Mouse (Mus musculus): ENCODE data around the gene Gm11444.

DNA sequence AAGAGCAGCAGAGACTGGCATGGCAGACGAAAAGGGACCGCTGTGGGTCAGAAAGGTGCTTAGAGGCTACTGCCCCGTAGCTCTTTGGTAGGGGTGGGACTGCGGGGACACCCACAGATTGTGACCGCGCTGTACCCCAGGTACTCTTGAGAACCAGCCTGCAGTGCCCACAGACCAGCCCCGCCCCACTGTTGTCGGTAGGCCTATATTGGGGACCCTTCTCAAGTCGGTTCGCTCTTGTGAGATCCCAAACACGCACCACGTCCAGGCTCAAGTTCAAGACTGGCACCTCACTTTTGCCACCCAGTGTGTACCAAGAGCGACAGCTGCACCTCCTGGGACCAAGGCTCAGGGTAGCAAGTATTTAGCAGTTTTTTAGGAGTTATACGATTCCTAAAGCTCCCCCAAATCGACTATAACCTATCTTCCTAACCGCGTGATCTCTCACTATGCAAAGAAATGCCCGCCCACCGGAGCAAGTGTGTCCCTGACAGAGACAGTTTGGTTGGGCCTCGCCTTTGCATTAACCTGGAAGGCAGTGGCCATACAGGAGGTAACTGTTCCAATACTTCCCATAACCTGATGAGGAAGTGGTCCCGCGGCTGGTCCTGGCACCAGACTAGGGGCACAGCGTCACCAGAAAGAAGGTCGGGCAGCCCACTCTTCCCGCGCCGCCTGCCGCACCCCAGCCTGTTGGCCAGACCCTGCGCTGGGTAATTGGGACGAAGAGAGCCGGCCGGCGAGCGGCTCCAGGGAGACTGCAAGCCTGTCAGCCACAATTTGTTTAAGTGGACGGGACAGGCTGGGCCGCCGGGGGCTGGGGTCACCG, 21.2 kb downstream of the Gm11444 start:
- TF ChIP-seq CTCF (IDR thresholded peaks at IDR 0.05; ENCODE audit: low read depth, low read length): no peak
- TF ChIP-seq POLR2AphosphoS5 (IDR thresholded peaks at IDR 0.05; ENCODE audit: insufficient replicate concordance, low read depth, low read length): no peak
- no peak for TF ChIP-seq GATA1 (IDR thresholded peaks at IDR 0.05; ENCODE audit: borderline replicate concordance, low read length)
- no peak for TF ChIP-seq GATA2 (IDR thresholded peaks at IDR 0.05; ENCODE audit: borderline replicate concordance, low read depth, low read length)
- TF ChIP-seq TAL1 (conservative IDR thresholded peaks at IDR 0.05; ENCODE audit: low read depth, low read length): no peak
